Mouse (Mus musculus) right cerebral cortex, postnatal 25 days (tissue): ENCODE measurements around the gene Ptgds.

Experiments used
- DNase-seq: peaks from one replicate; pipeline ENCODE4 v3.0.0; 2022

Ptgds gene

DNA sequence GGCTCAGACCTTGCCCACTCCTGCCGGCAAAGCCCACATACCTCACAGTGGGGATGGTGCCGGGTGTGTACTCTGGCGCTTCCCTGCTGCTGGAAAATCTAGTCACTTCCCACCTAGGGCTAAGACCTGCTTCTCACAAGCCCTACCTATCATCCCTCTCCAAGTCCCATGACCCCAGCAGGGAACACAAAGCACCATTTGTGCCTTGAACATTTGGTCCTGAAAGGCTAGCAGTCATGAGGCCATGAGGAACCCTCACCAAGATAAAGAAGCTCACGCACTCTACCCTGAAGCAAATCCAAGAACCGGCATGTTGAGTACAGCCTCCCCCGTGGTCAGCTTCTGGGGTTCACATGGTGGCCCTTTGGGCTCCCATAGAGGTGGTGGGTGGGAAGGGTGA is at the start of gene Ptgds:
TSS of gene Ptgds (minus strand) at position 78 of the 400 bp plus-strand sequence.
- no peak for DNase-seq

DNA sequence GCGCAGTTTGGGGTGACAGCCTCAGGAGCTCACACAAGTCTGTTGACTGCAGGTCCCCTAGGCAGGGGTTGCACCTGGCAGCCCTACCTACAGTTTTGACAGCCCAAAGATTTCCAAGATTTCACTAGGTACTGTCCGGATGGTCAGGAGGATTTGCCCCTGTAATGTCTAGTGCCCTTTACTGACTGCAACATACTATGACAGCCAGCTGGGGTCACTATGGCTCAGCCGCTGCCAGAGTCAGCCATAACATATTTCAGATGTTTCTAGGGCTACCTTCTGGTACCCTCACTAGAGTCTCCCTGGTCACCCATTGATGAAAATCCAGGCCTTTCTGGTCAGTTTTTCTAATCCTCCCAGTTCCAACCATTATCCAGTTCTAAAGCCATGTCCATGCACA is 40.1 kb upstream of the Ptgds start:
- no peak for DNase-seq

DNA sequence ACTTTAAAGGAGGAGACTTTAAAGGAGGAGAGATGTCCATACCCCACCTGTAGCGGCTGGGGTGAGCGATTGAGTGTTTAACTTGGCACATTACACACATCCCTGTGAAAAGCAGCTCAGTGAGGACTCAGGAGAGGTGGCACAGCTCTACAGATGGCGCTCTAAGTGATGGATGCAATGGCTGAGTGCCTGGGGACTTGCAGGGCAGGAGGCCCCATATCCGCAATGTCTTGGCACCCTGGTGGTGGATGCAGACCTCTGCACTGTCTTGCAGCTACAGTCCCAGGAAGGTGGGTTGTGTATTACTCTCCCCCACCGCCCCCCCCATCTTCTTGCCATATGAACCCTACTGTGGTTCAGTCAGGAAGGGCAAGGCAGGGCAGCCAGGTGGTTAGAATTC is 37.1 kb upstream of the Ptgds start:
- no peak for DNase-seq

DNA sequence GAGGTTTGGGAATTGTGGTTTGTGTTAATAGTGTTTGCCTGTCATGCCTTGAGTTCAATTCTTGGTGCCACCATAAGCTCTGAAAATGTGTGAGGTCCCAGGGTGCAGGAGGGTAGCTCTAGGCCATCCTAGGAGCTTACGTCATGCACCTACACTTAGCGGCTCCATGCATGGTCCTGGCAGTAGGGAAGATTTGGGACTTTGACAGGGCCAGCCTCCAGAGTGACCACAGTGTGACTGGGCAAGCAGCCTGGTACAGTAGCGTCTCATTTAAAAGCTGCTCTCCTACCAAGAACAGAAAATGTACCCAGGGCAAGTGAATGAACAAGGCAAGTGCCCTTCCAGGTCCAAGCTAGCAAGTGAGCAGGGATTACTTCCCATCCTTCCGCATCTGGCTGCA is 36.0 kb upstream of the Ptgds start:
- no peak for DNase-seq

DNA sequence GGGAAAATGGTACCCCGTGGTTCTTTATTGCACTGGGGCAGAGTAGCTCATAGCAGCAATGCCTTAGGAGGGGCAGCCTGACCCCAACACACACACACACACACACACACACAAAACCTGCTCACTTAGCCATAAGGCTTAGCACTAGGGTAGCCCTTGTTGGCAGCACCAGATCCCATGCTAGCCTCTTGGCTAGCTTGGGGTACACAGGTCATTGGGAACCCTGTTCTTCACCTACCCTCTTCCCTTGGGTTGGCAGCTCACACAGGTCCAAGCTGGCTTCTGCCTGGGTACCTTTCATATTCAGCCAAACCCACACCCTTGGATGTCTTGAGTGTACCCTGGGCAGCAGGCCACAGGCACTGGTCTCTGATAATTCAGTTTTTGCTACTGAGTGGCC is 35.2 kb upstream of the Ptgds start:
- no peak for DNase-seq

DNA sequence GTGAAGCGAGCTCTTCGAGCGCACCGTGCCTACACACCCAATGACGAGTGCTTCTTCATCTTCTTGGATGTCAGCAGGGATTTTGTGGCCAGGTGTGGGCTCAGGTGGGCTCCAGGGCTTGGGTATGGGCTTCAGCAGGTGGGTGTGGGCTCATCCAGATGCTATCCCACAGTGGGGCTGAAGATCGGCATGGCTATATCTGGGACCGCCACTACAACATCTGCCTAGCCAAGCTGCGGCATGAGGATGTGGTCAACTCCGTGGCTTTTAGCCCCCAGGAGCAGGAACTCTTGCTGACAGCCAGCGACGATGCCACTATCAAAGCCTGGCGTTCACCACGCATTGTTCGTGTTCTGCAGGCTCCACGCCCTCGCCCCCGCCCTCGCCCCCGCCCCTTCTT is 34.7 kb upstream of the Ptgds start:
- no peak for DNase-seq

DNA sequence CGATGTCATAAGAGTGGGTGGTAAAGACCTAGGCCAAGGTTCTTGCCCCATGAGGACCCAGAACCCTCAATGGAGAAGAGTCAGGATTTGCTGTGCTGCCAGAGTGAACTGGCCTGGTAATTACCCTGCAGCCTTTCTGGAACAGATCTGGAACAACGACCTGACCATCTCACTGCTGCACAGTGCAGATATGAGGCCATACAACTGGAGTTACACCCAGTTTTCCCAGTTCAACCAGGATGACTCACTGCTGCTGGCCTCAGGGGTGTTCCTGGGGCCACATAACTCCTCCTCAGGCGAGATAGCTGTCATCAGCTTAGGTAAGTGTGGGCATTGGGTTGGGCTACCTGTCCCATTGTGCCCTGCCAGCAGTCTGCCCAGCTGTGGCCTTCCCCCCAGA is 32.9 kb upstream of the Ptgds start:
- no peak for DNase-seq

DNA sequence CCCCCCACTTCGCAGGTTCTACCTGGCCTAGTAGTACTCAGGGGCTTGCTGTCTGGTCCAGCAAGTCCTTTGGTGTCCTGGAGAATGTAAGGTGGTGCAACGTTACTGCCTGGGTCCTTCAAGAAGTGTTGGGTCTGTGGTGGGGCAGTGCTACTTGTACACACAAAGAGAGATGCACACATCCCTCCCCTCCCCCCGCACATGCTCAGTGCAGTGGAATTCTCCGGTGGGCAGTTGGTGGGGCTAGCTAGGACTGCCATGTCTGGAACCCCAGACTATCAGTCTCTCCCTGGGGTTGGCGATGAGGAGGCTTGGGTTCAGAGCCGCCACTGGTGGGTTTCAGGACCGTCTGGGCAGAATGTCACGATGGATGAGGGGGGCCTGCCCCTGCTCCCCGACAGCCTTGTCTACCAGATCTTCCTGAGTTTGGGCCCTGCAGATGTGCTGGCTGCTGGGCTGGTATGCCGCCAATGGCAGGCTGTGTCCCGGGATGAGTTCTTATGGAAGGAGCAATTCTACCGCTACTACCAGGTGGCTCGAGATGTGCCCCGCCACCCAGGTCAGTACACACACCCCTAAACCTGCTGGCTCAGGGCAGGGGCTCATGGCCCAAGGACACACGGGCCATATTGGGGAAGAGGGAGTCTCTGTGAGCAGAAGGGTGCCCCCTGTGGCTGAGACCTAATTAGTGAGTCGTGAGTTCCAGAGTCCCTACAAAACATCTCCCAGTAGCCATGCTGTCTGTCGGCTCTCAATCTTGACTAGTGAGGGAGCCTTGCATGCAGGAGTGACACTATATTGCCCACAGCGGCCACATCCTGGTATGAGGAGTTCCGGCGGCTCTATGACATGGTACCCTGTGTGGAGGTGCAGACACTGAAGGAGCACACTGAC is 32.0 kb upstream of the Ptgds start, which contains the start of gene C8g:
TSS of gene C8g (minus strand) at position 127 of the 894 bp plus-strand sequence.
- no peak for DNase-seq

DNA sequence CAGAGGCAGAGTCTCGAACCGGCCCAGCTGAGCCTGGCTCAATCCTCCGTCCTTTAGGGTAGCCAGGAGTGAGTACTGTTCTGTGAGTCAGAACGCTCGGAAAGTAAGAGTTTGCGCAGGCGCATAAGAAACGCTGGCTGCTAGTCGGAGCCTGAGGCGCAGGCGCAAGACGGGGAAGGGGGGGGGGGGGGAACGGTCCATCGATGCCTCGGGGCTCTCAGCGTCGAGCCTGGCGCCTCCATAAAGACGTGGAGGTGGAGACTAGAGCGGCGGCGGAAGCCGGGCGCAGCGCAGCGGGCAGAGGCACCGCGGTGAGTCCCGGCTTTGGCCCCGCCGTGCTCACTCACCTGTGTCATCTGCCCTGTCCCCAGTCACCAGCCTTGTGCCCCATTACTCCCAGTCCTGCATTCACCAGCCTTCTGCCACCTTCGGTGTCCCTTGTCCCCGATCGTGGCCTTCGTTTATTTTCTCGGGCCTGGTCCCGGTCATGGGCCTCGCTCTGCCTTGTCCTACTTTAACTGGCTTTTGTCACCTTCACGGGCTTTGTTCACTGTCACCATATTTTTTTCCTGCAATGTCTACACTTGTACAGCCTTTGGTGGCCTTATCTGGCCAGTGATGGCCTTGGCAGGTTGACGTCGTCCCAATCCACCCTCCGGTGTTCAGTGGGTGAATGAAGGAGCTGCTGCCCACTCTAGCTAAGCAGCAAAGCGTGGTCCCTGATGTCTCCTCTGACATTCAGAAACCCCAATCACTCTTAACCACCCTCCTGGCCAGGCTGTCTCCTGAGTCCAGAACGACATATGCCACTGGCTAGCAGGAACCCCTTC is 30.9 kb upstream of the Ptgds start, which contains the start of gene Fbxw5:
TSS of gene Fbxw5 (plus strand) at position 175 of the 830 bp plus-strand sequence.
- peak; percentile 81 for DNase-seq

DNA sequence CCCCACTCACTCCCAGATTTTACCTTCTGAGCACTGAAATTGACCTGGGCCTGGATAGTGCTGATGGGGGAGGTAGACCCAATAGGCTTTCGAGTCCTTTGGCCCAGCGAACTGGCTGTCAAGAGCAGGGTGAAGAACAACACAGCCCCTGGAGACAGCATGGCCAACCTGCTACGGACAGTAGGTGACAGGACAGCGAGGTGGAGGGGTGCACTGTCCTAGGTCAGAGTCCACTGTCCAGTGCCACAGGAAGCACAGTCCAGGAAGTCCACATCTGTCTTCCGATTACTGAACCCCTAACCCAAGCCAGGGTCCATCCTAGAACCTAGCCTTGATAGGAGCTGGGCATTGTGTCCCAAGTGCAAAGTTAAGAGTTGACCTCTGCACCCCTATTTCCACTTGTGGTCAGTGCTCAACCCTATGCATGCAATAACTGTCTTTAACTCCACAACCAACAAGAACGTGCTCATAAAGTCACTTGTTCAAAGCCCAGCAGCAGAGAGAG is 30.3 kb upstream of the Ptgds start:
- no peak for DNase-seq

DNA sequence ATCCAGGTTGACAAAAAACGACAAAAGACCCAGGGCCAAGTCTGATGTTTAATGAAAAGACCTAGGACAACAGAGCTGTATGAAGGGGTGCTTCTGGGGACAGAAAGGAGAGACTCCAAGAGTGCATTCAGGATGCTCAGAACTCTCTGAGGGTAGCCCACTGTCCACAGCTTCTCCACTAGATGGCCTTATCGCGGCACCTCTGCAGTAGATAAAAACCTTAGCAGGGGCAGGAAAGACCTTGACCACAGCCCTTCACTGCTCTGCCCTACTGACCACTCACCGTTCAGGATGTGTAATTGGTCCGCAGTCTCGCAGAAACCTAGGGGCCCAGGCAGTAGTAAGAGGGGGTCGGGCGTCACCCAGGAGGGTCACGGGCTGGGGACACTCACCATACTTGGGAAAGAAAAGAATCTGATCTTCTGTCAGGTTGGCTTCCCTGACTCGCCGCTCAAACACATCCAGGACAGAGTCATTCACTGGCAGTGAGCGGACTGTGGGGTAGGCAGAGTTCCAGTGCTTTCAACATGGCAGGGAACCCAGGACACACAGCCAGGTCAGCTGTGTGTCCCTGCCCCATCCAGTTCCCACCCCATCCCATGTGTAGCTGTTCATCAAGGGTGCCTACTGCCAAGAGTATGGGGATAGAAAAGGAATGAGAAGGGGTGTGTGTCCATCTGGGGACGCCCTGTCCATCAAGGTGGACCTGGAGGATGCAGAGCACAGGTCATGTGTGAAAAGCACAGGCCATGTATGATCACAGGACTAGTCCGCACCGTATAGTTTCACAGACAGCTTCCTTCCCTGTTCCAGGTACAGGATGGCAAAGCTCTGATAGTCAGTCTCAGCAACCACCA is 29.0 kb upstream of the Ptgds start:
- DNase-seq, result no peak

DNA sequence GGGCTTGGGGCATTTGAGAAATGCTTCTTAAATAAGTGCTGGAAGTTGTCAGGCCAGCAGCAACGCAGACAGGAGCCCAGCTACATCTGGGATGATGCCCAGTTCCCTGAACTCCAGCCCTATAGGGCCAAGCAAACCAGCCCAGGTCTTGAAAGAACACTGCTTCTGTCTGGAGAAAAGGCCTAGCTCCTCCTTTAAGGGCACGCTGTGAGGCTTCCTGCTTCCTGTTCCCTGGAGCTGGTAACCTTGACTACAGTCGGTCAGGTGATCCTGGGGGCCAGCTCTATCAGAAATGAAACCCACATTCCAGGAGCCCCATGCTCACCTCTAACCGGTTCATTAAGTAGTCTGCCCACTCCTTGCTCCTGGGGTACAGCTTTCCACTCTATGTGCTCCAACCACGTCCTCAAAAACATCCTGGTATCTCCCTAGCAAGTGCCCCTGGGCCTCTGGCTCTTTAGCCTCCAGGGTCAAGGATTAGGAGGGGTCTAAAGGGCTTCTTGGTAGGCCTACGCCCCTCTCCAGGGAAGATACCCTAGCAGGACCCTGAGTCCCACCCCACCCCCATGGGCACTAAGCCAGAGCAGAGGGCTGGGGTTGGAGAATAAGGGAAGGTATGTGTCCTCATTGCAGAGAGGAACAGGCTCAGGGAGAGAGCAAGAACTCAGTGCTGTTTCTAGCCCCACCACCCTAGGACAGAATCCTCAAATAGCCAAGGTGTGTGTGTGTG is 28.2 kb upstream of the Ptgds start:
- no peak for DNase-seq

DNA sequence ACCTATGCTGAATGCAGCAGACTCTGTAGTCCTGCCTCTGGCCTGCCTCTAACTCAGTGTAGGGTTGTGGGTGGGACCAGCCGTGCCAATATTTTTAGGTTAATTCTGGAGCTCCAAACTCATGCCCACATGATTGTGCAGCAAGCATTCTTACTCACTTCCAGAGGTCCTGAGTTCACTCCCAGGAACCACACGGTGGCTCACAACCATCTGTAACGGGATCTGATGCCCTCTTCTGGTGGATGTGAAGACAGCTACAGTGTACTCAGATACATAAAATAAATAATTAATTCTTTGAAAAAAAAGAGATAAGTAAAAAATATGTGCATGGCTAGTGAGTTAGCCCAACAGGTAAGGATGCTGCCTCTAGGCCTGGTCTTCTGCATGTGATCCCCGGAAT is 26.6 kb upstream of the Ptgds start:
- no peak for DNase-seq

DNA sequence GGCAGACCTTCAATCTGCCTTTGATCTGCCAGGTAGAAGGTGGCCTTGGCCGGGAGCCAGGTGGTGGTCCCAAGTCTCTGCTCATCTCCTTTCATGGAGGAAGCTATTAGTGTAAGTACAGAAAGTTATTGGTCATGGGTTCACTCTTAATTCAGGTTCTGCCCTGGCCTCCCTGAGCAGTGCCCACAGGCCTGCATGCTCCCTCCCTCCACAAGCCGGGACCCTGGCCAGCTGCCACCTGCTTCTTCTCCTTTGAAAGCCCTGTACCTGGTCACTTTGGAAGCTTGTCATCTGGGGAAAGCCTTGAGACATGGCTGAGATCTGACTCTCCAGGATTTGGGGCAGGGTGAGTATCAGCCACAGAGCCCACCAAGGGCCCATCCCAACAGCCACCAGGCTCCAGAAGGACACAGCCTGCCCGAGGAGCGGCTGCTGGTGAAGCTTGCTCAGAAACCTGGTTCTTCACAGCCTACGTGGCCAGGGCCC is 23.7 kb upstream of the Ptgds start, which contains the start of gene Lcn12:
TSS of gene Lcn12 (minus strand) at position 436 of the 486 bp plus-strand sequence.
- no peak for DNase-seq

DNA sequence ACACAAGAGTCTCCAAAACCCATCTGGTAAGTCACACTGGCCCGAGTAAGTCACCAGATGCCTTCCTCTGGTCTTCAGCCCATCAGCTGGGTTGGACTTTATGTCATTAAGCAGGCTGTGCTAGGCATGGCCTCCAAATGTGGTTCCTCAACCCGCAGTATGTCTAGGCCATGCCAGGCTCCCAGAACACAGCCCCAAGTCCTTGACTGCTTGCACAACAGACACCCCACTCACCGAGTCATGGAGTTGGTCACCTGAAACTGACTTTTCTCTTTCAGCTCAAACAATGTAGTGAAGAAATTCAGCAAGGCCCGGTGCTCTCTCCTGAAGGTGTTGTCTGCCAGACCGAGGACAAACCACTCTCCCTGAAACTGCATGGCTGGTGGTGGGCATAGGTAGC is 23.1 kb upstream of the Ptgds start:
- no peak for DNase-seq

DNA sequence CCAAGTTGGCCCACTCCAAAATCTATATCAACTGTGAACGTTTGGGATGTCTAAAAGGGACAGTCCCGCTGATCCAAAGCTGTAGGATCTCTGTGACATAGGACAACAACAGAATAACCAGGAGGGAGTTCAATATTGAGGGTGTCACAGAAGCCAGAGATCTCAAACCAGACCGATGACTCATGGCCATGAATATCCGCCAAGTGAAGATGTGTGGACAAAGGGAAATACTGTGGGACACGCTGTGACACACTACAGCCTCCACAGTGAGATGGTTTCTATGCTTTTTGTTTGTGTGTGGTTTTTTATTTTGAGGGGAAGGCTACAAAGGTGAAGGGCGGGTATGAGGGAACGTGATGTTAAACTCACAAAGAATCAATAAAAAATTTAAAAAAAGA is 18.8 kb upstream of the Ptgds start:
- no peak for DNase-seq

DNA sequence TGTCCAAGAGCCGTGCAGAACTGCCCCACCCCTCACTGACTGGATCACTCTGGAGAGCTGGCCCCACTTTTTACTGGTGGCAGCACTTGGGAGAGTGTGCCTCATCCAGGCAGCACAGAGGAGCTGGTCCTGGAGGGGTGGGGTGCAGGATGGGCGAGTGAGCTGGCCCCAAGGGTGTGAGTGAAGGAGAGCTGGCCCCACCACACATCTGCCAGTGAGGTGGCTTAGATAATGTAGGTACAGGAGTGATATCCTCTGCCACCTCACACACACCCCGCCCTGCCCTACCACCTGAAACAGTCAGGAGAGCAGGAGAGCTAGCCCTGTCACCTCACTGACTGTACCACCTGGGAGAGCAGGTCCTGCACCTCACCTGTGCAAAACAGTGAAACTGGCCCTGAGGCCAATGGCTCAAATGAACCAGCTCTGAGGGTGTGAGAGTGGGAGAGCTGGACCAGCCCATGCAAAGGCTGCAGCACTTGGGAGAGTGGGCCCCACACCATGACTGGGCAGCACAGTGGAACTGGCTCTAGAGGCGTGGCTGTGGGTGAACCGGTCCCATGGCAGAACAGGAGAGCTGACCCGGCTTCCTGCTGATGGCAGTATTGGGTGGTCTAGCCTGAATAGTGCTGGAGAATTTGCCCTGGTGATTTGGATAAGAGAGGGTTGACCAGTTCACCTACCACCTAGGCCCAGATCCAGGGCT is 18.3 kb upstream of the Ptgds start:
- DNase-seq, result no peak

DNA sequence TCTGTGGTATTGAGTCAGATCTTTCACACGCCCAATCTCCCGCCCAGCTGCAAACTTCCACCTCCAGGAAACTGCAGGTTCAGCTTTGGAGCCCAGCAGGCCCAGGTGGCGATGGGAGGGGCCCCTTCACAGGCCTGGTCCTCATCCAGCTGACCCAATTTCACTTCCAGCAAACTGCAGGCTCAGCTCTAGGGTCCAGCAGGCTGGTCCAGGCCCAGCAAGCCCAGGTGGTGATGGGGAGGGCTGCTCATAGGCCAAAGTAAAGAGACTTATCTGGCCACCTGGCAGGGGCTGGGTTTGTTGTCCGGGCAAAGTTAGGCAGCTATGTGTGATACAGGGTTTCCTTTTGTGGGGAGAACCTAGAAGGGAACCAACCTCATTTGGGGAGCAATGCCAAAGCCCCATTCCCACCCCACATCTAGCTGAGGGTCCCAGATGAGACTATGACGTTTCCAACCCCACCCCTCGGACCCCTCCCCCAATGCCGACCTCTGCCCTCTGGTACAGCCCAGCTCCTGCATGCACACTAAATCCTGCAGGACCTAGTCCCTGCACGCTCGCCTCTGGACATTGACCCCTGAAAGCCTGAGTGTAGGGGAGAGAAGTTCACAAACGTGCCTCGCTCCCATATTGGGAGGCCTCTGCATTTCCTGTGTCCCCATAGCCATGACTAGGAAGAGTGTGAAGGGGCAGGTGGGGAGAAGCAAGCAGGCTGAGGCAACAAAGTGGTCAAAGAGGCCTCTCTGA is 15.2 kb upstream of the Ptgds start:
- no peak for DNase-seq

DNA sequence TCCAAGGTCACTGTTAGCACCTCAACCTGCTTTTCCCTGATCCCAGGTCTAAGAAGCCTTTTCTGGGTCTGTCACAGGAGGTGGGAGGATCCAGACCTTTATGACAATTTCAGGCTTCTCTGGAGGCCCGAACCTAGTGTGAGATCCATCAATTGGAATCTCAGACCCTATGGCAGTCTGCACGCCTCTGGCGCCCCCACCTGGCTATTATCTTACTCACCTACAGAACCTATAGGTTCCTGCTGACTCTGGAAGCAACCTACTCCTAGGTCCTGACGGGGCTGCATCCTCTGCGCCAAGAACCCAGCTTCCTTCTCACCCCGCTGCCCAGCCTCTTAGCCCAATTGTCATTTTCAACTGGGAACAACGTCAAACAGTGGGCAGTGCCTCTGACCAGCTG is 13.1 kb upstream of the Ptgds start:
- DNase-seq, result no peak

DNA sequence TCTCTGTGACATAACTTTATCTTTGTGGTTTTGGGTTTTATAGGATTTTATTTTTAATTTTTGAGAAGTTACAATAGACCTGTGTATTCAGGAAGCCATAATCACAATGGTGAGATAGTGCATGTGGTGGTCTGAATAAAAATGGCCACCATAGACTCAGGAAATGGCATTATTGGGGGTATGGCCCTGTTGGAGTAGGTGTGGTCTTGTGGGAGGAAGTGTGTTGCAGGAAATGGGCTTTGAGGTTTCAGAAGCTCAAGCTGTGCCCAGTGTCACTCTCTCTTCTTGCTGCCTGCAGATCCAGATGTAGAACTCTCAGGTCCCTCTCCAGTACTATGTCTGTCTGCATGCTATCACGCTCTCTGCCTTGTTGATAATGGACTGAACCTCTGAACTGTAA is 10.7 kb upstream of the Ptgds start:
- no peak for DNase-seq
